Mouse (Mus musculus): ENCODE measurements around the gene Klf11.

The Klf11 gene

GRCm38 (mm10) chr12:24705502-24706263 is 54.6 kb downstream of the Klf11 start:
- DNase-seq = no peak

GRCm38 (mm10) chr12:24706764-24707479 is 55.8 kb downstream of the Klf11 start:
- DNase-seq = no peak

GRCm38 (mm10) chr12:24707480-24707802 is 56.4 kb downstream of the Klf11 start:
- DNase-seq = no peak

- DNase-seq = peak; percentile 85
These were observed 57.1 kb downstream of the Klf11 start, which contains the start of gene Rrm2 for GRCm38 (mm10) chr12:24707954-24708823. Gene Rrm2, plus strand, starts transcription at chr12:24708241.

GRCm38 (mm10) chr12:24708824-24709218 is 57.7 kb downstream of the Klf11 start:
- no peak for DNase-seq

- no peak for DNase-seq
These were observed 58.3 kb downstream of the Klf11 start for GRCm38 (mm10) chr12:24709409-24709808.

GRCm38 (mm10) chr12:24709831-24710508 is 58.9 kb downstream of the Klf11 start:
- peak; percentile 81 for DNase-seq

- DNase-seq = no peak
These were observed 59.6 kb downstream of the Klf11 start for GRCm38 (mm10) chr12:24710672-24711071.
